Mouse (Mus musculus) c-Kit-positive CD71-positive TER-119-negative erythroid progenitor cells, embryonic 14.5 days (primary cell): ENCODE measurements around the gene Scgb1a1.
A peak's percentile ranks its signal among the peaks of the same experiment; 100 is the strongest.
"Not testable (repeated sequence)": the region's sequence is repeated elsewhere in the genome, so short reads cannot be mapped to it uniquely, and the experiment has no call there.

Source experiments
- DNase-seq: peaks from one replicate; pipeline ENCODE4 v3.0.0-alpha.2; 2013; ENCODE audit warnings: low read depth

The Scgb1a1 gene

DNA sequence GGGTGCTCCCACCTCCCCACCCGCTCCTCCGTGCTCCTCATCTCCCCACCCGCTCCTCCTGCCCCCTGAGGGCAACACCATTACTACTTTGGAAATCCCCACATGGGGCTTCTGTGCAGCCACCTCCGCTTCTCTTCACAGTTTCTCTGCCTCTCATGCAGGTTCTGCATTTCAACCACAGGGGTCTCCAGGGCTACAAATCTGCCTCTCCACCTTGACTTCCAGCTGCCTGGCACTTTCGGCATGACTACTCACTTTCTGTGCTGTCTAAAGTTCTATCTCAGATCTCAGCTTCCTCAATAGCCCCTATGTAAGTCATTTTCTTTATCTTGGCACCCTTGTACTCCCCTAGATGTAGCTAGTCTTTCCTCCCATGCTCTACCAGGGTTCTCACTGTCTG, 20.5 kb downstream of the Scgb1a1 start:
- no peak for DNase-seq

DNA sequence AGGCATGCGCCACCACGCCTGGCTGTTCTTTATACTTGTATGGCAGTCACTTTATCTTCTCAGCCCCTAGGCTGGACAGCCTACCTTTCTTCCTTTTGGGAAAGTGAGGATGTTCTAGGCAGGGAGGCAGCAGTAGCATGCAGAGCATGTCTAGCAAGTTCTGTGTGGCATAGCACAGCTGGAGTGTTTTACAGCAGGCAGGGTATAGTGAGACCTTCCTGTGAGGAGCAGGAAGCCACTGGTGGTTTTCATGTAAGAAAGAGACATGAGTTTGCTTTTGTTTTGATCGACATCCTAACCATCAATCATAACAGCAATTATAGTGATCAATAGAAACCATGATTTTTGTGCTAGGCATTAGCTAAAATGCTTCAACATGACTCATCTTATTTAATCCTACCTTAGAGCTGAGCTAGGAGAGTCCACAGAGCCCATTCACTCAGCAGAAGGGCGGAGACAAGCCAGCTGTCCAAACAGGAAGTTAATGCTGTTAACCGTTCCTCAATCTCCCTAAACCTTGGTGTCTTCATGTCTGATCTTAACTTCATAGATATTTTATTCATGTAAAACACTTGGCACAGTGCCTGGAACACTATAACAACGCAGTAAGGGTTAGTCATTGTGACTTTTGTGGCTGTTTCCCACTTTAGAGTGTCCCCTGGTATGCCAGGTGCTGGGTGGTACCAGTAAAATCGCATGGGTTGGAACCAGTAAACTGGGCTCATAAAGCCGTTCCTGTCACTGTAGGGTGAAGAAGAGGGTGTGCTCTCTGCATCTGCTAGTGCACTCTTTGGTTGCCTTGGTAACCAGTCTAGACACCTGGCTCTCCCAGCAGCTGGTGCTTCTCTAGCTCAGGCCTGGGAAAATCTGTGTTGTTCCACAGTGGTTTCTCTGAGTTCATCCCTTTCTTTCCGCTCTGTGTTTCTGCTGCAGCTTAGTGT, 21.9 kb downstream of the Scgb1a1 start:
- DNase-seq, result no peak

DNA sequence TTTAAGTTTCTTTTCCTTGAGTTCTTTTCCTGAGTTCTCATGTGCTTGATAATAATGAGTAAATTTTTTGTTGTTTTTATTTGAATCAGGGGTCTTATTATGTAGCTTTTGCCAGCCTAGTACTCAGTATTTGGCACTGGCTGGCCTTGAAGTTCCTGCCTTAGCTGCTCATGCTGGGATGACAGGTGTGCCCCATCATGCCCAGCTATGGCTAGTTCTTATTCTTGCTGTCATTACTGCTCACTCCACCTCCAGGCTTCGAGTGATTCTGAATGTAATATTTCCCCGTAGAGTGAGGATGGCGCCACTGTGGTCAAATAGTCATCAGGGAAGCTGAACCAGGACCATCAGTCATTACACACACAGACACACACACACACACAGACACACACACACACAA, 23.9 kb downstream of the Scgb1a1 start:
- DNase-seq, result no peak

DNA sequence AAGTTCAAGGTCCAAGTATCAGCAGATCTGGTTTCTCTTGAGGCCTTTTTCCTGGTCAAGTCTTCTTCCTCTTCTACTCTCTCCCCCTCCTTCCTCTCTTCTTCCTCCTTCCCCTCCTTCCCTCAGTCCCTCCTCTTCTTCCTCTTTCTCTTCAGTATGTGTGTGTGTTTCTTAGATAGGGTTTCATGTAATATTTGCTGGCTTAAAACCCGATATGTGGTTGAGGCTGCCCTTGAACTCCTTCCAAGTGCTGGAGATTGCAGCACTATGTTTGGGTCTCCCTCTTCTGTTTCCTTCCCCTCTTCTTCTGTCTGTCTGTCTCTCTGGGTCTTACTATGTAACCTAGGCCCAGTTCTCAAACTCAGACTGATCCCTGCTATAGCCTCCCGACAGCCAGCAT, 24.9 kb downstream of the Scgb1a1 start:
- no peak for DNase-seq

DNA sequence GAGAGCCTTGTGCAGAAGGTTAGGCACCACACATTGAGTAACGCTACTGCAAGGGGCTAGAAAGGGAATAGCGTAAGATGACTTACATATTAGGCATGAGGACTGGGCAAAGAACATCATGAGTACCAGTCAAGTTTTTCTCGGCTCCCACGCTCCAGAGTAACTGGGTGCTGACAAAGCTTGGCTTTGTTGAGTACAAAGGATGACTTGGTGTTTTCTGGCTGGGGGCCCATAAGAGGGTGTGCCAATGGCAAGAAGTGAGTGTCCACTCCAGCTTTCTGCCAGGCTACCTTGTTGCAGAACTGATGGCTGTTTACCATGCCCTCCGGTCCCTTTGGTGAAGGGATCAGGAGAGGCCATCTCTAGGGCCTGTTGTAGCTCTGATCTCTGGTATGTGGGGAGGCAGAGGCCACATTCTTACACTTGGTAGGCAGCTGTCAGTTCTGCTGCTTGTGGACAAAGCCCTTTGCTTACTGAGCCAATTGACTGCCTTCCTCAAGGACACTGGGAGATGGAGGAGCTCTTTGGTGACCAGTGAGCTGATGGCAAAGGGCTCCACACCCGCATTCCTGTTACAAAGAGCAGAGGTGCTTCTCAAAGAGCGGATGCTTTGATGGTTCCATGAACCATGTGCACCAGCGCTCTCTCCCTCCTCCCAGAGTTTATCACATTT, 26.4 kb downstream of the Scgb1a1 start:
- no peak for DNase-seq

DNA sequence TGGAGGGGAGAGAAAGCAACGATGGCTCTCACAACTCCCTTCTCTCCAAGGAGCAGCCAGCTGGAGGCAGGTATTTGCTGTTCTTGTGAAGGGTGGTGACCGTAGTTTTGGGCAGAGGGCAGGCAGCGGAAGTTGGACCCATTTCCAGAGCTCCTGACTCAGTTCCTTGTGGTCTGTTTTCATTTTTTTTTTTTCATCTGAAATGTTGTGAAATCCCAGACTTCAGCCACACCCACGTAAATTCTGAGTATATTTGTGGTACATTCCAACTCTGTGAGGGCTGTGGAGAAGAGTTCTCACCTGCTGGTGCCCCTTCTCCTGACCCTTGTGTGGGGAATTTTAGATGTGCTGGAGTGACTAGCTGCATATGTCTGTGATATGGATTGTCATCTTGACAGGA, 27.7 kb downstream of the Scgb1a1 start:
- DNase-seq, result no peak

DNA sequence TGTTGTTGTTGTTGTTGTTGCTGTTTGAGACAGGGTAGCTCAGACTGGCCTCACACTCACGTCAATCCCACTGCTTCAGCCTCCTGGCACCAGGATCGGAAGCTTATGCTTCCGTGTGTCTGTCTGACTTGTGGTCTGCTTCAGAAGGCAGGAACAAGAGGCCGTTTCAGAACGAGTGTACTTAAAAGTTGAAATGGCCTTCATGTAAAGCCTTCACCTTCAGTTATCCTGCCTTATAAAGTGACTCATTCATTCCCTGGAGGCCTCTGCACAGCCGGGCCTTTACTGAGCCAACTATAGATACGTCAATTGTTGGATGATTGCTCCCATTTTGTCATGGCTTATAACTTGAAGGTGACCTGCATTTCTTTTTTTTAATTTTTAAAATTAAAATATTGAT, 28.4 kb downstream of the Scgb1a1 start:
- no peak for DNase-seq

DNA sequence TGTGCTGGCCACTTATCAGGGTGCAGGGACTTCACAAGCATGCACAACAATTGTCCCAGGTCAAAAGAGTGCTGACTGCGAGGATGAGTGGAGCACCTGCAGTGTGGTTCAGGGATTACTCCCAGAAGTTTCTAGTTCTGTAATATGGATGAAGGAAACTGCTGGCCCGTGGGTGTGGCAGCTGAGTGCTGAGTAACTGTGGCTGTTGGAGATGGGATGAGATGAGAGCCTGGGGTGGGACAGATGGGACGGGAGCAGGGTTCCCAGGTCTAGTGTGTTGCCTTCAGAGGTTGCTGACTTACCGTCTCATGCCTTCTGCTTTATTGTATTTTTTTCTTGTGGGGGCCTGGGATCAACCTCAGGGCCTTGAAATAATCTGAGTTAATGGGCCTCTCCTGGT, 28.8 kb downstream of the Scgb1a1 start:
- no peak for DNase-seq

DNA sequence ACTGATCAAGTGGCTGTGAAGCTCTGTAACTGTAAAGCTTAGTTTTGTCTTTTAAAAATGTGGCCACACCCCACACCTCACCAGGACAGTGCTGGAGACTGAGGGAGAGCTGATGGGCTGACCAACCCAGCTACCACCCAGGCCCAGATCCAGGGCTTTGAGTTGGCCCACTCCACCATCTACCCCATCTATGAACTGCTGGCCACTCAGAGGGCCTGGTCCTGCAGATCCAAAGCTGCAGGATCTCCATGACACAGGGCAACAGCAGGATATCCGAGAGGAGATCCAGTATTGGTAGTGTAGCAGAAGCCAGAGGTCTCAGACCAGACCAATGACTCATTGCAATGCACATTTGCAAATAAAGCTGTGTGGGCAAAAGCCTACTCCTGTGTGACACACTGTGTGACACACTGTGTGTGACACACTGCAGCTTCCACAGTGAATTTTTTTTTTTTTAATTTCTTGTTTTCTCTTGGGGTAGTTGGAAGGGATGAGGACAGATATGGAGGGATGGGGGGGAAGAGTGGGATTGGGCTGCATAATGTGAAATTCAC, 29.4 kb downstream of the Scgb1a1 start:
- no peak for DNase-seq

DNA sequence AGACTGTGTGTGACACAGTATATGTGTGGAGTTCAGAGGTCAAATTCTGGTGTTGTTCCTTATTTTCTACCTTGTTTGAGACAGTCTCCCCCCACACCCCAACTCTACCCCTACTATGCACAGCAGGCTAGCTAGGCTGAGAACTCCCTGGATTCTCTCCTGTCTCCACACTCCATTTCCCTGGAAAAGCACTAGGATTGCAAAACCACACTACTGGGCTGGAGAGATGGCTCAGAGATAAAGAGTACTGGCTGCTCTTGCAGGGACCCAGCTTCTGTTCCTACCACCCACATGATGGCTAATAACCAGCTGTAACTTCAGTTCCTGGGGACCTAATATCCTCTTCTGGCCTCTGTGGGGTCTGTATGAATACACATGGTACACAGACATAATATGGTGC, 30.1 kb downstream of the Scgb1a1 start:
- no peak for DNase-seq

DNA sequence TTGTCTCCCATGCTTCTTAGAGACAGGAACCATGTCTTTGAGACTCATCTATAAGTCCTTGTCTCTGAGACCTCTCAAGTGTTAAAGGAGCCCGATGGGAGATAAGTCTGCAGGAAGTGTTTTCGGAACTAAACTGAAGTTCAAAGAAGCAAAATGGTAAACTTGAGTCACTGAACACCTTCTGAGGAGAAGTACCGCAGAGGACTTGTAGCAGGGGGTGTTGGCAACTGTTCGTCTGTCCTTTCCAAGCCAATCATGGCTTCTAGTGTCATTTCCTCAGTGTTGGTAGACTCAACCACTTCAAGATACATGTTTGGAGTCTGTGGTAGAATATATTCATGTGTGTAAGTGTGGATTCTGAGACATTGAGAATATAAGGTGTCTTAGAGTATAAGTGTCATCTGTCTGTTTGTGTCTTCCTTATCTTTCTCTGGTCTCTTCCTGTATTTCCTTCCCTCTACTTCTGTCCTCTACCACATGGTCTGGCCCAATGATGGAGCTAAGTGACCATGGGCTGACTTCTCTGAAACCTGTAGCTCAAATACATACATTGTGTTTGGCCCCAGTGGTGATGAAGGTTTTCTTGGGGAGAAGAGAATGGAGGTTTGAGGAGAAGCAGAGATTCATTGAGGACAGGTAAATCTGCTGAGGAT, 31.9 kb downstream of the Scgb1a1 start:
- no peak for DNase-seq

DNA sequence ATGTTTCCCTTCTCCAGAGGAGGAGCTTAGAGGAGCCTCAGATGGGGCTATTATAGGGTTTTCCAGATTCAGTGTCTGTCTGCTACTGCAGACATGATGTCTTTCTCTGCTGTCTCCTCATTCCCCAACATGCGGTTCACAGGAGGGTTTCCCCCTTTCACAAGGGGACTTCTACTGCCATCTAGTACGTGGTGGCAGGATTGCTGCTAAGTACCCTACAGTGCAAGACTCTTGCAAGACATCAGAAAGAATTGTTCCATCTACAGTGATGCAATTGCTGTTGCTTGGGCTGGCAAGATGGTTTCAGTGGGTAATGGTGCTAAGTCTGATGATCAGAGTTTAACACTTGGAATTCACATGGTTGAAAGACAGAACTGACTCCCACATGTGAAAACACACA, 32.6 kb downstream of the Scgb1a1 start:
- no peak for DNase-seq

DNA sequence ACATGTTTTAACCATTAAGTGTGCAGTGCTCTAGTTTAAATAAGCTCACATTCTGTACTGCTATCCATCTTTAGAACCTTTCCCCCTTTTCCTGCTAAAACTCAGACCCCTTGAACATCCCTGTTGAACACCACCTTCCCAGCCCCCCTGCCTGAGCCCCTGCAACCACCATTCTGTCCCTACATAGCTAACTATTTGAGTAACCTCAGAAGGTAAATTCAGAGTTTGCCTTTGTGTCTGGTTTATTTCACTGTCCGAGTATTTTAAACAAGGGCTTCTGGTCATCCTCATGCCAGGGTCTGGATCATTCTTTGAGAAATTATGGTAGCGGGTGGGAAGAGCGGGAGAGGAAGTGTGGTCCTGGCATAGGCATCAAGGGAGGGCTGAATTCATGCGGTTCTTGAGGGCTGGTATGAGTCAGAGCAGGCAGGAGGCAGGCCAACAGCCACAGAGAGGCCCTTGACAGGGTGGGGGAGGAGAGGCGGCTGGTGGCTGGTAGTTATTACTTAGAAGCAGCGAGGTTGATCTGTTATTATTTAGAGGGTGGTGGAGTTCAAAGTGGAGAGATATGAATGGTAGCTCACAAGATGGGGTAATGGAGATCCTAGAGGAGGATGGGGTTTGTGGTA, 34.8 kb downstream of the Scgb1a1 start:
- no peak for DNase-seq

DNA sequence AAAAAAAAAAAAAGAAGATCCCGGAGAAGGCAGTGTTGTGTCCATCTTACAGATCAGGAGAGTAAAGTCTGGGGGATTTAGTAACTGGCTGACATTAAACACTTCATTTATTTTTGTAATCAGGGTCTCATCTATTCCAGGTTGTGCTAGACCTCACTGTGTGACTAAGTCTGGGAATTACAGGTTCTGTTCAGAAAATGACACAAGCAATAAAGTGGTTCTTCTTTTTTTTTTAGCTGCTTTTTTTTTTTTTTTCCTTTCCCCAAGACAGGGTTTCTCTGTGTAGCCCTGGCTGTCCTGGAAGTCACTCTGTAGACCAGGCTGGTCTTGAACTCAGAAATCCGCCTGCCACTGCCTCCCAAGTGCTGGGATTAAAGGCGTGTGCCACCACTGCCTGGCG, 35.8 kb downstream of the Scgb1a1 start:
- DNase-seq, result not testable (repeated sequence)

DNA sequence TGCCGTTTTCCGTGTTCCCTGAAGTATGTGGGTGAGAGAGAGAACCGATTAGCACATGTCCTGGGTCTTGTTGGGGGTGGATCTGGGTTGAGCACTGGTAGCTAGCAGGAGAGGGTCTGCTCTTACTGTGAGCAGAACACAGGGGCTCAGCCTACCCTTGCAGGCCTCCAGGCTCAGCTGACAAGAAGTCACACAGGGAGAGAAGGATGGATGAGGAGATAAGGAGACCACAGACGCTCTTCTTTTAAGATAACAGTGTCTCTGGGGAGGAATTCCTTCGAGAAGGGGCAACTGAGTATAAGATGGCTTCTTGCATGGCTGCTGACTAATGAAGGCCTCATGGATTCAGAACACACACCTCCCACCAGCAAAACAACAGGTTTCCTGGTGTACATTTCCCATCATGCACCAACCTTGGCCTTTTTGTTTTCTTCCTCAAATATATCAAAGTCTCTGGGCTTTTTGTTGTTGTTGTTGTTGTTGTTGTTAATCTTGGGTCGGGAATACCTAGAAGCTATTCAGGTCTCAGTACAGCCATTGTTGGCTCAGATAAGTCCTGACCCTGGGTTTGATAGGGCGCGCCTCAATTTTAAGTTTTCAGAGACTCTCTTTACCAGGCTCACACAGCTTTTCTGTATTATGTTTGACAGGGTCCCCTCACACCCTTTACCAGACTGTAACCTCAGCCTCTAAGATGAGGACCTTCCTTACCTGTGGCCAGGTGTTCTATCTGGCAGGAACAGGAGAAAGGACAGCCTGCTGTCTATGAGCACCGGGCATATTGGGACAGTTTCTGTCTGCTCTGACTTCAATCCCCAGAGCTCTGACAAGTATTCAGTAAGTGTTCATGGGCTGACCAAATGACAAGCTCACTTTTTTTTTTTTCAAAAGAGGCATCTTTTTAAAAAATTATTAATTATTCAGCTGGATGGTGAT, 37.2 kb downstream of the Scgb1a1 start:
- DNase-seq, result peak; percentile 65

DNA sequence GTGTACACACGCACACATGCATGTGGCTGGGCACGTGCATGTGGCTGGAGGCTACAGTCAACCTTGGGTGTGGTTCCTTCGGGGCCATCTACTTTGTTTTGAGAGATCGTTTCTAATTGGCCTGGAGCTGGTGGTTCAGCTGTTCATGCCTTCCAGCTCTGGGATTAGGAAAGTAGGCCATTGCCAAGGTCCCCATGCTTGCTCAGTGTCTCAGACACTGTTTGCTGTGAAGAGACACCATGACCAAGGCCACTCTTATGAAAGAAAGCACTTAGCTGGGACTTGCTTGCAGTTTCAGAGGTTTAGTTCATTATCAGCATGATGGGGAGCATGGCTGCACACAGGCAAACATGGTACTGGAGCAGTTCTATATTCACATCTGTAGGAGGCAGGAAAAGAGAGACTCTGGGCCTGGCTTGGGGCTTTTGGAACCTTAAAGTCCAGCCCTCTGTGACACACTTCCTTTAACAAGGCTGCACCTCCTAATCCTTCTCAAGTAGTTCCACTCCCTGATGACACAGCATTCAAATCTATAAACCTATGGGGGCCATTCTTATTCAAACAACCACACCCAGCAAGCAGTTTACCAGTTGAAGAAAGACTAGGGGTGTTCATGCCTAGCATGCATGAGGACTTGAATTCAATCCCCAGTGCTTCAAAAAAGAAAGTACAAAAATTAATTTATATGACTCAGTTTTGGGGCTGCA, 38.6 kb downstream of the Scgb1a1 start:
- DNase-seq, result no peak

DNA sequence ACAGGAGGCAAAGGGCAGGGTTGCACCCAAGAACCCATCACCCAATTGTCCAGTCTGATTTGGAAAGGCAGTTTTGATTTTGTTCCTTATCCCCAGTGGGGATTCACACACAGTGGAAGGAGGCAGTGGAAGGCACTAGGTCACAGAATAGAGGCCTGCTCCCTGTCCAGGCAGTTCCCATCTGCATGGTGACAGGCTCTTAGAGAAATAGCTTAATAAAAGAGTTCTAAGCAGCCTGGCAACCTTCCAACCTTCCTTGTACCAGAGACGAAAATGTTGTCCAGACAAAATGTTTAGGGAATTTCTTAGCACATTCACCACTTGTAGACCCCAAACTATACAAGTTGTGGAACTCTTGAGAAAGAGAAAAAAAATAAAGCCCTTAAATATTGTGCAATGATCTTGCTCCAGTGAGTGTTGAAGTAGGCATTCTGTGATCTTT, 39.8 kb downstream of the Scgb1a1 start:
- no peak for DNase-seq

DNA sequence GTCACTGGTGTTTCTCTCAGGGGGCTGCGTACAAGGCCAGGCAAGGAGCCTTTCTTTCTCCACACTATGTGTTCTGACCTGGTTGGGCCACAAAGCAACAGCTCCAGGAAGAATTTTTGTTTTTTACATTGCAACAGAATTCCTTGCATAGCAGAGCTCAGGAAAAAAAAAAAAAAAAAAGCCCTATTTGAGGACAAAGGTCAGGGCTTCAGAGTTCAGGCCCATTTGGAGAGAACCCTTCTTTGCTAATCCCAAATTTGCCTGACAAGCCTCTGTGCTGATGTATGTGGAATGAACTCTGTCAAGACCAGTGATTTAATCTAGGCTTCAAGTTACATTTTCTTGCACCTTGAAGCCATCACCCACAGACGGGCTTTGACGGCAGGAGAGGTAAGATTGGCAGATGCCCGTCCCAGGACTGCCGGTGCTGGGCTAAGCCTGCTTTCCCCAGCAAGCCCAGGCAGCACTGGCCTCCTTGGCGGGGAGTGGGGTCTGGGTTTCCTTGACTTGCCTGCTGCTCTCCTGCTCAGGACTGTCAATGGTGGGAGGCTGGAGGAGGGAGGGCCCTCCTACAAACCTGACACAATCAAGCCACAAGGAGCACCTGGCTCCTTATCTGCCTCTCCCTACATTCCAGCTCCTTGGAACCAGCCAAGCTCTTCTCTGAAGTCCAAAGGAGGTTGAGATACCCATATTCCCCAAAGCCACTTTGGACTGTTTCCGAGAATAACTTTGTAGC, 40.4 kb downstream of the Scgb1a1 start:
- no peak for DNase-seq

DNA sequence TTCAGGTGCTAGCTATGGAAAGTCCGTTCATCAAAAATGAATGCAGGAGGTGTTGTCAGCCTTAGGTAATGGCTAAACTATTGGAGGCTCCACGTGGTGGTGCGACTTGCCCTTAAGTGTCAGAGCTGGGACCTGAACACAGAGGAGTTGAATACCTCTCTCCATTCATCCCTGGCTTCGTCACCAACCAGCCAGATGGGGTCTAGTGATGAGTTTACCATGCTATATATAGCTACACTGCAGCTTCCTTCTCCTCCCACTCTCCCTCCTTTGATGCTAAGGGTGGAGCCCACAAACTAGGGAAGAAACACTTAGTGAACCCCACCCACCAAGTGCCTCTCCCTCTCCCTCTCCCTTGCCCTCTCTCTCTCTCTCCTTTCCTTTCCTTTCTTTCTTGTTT, 43.5 kb downstream of the Scgb1a1 start:
- DNase-seq, result no peak

DNA sequence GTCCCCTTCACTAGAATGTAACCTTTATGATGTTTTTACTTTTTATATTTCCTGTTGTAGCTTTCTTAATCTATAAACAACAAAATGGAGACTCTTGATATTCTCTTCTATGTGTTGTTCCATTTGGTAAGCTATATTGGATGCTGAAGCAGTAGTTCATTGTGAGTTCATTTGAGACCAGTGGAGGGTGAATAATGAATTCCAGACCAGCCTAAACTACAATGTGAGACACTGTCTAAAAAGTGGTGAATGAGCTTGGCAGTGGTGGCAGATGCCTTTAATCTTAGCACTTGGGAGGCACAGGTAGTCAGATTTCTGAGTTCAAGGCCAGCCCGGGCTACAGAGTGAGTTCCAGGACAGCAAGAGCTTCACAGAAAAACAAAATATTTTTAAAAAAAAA, 44.6 kb downstream of the Scgb1a1 start:
- DNase-seq, result no peak
